Mouse (Mus musculus) cerebellum, adult 2 months (tissue): Measurements from ENCODE around the gene Cacna1g. TPM values are rescaled to one million over a fixed set of nuclear protein-coding genes. Genes with fewer than 3 reads are reported as not detected.

Source experiments
- DNase-seq, 2 experiments: peaks; one replicate each; pipeline ENCODE4 v3.0.0; 2021
- H3K27ac ChIP-seq: fragments of 200-500 bp; 2 replicates; pipeline ENCODE4 v1.5.1; 2012; ENCODE audit warnings: low read length, control low read depth, inconsistent platforms; ENCODE audit not compliant: insufficient read depth
- H3K27me3 ChIP-seq: fragments of 200-500 bp; 2 replicates; pipeline ENCODE4 v1.6.1; 2012; ENCODE audit warnings: inconsistent platforms, mild to moderate bottlenecking, low read length, moderate library complexity; ENCODE audit not compliant: control insufficient read depth, insufficient read depth
- H3K4me1 ChIP-seq: fragments of 200-500 bp; 2 replicates; pipeline ENCODE4 v1.6.1; 2011; ENCODE audit warnings: low read length; ENCODE audit not compliant: control insufficient read depth, insufficient read depth
- H3K4me3 ChIP-seq: fragments of 200-500 bp; replicated peaks from 2 replicates; pipeline ENCODE3; 2011; ENCODE audit warnings: mild to moderate bottlenecking, low read depth, low read length, control low read depth; ENCODE audit not compliant: insufficient read depth
- CTCF ChIP-seq: fragments of 200-500 bp; IDR thresholded peaks from 2 replicates; pipeline ENCODE4 v1.5.1; 2011; ENCODE audit warnings: low read depth, mild to moderate bottlenecking, control low read depth, low read length, moderate library complexity, borderline replicate concordance; ENCODE audit not compliant: insufficient read depth
- POLR2A ChIP-seq: fragments of 200-500 bp; IDR thresholded peaks from 2 replicates; pipeline ENCODE4 v1.6.1; 2011; ENCODE audit warnings: low read length, control low read depth, borderline replicate concordance; ENCODE audit not compliant: insufficient read depth
- WGBS: fragments of 180-500 bp; shearing (Covaris S2); methylation state at CpG from one replicate; pipeline ENCODE4 v1.1.7; 2018; 5-methylcytosine and 5-hydroxymethylcytosine counted together
- polyA plus RNA-seq: library from polyadenylated mRNA; depleted of rRNA; stranded (reverse); fragments of >200 nt; gene quantifications from 2 replicates; pipeline ENCODE4 v1.2.3, GENCODE M21; 2012

The Cacna1g gene
- polyA plus RNA-seq, 1 experiment: 199 TPM

GRCm38 (mm10) chr11:94485223-94485622, 11.2 kb upstream of the Cacna1g start:
- DNase-seq: no peak
- WGBS: 90% methylated on average over 5 of the region's 5 CpGs
- peaks cover 23% of the 10 kb centered on the region for H3K4me1 ChIP-seq

GRCm38 (mm10) chr11:94484636-94485035, 10.6 kb upstream of the Cacna1g start:
- 90% methylated on average over 9 of the region's 9 CpGs for WGBS
- DNase-seq: no peak
- no peak overlapping the region for H3K4me3 ChIP-seq
- no peak overlapping the region for H3K27ac ChIP-seq
- peaks cover 22% of the 10 kb centered on the region for H3K4me1 ChIP-seq
- H3K27me3 ChIP-seq: no peaks in the 10 kb centered on the region
- TF ChIP-seq CTCF (no peak), POLR2A (no peak)

More at GRCm38 (mm10) chr11:94485223-94485622, 11.2 kb upstream of the Cacna1g start:
- H3K27me3 ChIP-seq: no peaks in the 10 kb centered on the region
- no peak overlapping the region for H3K4me3 ChIP-seq
- TF ChIP-seq POLR2A (no peak), CTCF (no peak)
- H3K27ac ChIP-seq: no peak overlapping the region

- peaks cover 23% of the 10 kb centered on the region for H3K4me1 ChIP-seq
- H3K27me3 ChIP-seq: no peaks in the 10 kb centered on the region
- H3K4me3 ChIP-seq: no peak overlapping the region
- H3K27ac ChIP-seq: peak overlapping the region; percentile 1; the same call in 1 of the 2 replicates
- peak in 1 of 2 experiments; percentile 47 for DNase-seq
- WGBS: 55% methylated on average over 14 of the region's 14 CpGs
- TF ChIP-seq CTCF (no peak), POLR2A (no peak)
These were observed 9.9 kb upstream of the Cacna1g start for GRCm38 (mm10) chr11:94483921-94484320.

GRCm38 (mm10) chr11:94483436-94483835, 9.4 kb upstream of the Cacna1g start:
- TF ChIP-seq POLR2A: peak; percentile 30; the same call in 1 of the 2 replicates
- peak; percentile 61; the same call in 1 of the 2 replicates for TF ChIP-seq CTCF
- Histone ChIP-seq H3K27ac (peak overlapping the region; percentile 19; the same call in 1 of the 2 replicates), H3K4me3 (no peak overlapping the region), H3K4me1 (peaks cover 25% of the 10 kb centered on the region), H3K27me3 (no peaks in the 10 kb centered on the region)
- peak; percentile 83 to 91 for DNase-seq
- WGBS: 8% methylated on average over 11 of the region's 11 CpGs

GRCm38 (mm10) chr11:94482738-94483137, 8.7 kb upstream of the Cacna1g start:
- no peak overlapping the region for H3K27ac ChIP-seq
- 86% methylated on average over 11 of the region's 11 CpGs for WGBS
- H3K4me1 ChIP-seq: peaks cover 32% of the 10 kb centered on the region
- H3K27me3 ChIP-seq: no peaks in the 10 kb centered on the region
- no peak for TF ChIP-seq POLR2A
- TF ChIP-seq CTCF: no peak
- DNase-seq: peak in 1 of 2 experiments; percentile 33
- H3K4me3 ChIP-seq: no peak overlapping the region

- H3K4me3 ChIP-seq: no peak overlapping the region
- H3K27ac ChIP-seq: no peak overlapping the region
- DNase-seq: no peak
- peaks cover 40% of the 10 kb centered on the region for H3K4me1 ChIP-seq
- no peaks in the 10 kb centered on the region for H3K27me3 ChIP-seq
- WGBS: 93% methylated on average over 7 of the region's 7 CpGs
- no peak for TF ChIP-seq CTCF
- no peak for TF ChIP-seq POLR2A
These were observed 8.0 kb upstream of the Cacna1g start for GRCm38 (mm10) chr11:94481963-94482362.

GRCm38 (mm10) chr11:94480382-94480781, 6.4 kb upstream of the Cacna1g start:
- TF ChIP-seq POLR2A (no peak), CTCF (no peak)
- Histone ChIP-seq H3K27ac (no peak overlapping the region), H3K27me3 (no peaks in the 10 kb centered on the region), H3K4me3 (no peak overlapping the region), H3K4me1 (peaks cover 38% of the 10 kb centered on the region)
- DNase-seq: no peak
- WGBS: 78% methylated on average over 9 of the region's 9 CpGs

GRCm38 (mm10) chr11:94477651-94478050, 3.7 kb upstream of the Cacna1g start:
- no peak for TF ChIP-seq POLR2A
- TF ChIP-seq CTCF: no peak
- 10% methylated on average over 6 of the region's 6 CpGs for WGBS
- no peak overlapping the region for H3K4me3 ChIP-seq
- no peak overlapping the region for H3K27ac ChIP-seq
- peaks cover 25% of the 10 kb centered on the region for H3K4me1 ChIP-seq
- no peaks in the 10 kb centered on the region for H3K27me3 ChIP-seq
- peak; percentile 74 to 85 for DNase-seq

- Histone ChIP-seq H3K27ac (no peak overlapping the region), H3K27me3 (no peaks in the 10 kb centered on the region; the same call in 1 of the 2 replicates), H3K4me3 (no peak overlapping the region), H3K4me1 (peaks cover 25% of the 10 kb centered on the region)
- TF ChIP-seq CTCF (no peak), POLR2A (no peak)
- DNase-seq: peak in 1 of 2 experiments; percentile 24
- 54% methylated on average over 11 of the region's 11 CpGs for WGBS
These were observed 1.7 kb upstream of the Cacna1g start for GRCm38 (mm10) chr11:94475722-94476121.
